Mouse (Mus musculus): Measurements from ENCODE around the gene Terb1. TPM values are rescaled to one million over a fixed set of nuclear protein-coding genes. Genes with fewer than 3 reads are reported as not detected.
A peak's percentile ranks its signal among the peaks of the same experiment; 100 is the strongest.

The Terb1 gene
- total RNA-seq, 2 experiments from 2014 or later, result 1.0 to 1.6 TPM

DNA sequence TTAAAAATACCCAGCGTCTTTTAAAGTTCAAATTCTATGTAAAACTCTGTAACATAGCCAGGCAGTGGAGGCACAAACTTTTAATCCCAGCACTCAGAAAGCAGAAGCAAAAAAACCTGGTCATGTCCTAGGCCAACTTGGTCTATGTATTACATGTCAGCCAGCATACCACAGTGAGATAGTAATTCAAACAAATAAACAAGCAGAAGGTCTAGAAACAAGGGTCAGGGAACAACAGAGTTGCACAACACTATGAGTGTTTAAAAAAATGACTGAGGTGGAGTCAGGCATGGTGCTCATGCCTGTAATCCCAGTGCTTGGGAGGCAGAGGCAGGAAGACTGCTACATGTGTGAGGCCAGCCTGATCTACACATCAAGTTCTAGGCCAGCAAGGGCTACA, 30.6 kb downstream of the Terb1 start:
- no peak for DNase-seq (ENCODE audit: low spot score in 2 of 2)
- intact Hi-C loops (cut with DNase I), result no loop called here

- intact Hi-C loops (cut with DNase I), result no loop called here
- no peak for DNase-seq (ENCODE audit: low spot score in 2 of 2)
These were observed 37.2 kb downstream of the Terb1 start for GRCm38 (mm10) chr8:104472465-104472864.

DNA sequence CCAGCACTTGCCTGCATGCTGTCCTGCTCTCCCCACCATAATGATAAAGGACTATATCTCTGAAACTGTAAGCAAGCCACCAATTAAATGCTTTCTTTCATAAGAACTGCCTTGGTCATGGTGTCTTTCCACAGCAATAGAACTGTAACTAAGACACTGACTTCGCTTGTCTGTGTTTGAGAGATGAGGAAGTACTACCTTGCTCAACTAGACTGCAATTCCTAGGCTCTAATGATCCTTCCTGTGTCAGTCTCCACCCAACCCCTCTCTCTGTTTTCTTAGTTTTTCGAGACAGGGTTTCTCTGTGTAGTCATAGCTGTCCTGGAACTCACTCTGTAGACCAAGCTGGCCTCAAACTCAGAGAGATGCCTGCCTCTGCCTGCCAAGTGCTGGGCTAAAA, 42.2 kb downstream of the Terb1 start:
- DNase-seq (ENCODE audit: low spot score in 2 of 2), result no peak
- intact Hi-C loops (cut with DNase I), result no loop called here

DNA sequence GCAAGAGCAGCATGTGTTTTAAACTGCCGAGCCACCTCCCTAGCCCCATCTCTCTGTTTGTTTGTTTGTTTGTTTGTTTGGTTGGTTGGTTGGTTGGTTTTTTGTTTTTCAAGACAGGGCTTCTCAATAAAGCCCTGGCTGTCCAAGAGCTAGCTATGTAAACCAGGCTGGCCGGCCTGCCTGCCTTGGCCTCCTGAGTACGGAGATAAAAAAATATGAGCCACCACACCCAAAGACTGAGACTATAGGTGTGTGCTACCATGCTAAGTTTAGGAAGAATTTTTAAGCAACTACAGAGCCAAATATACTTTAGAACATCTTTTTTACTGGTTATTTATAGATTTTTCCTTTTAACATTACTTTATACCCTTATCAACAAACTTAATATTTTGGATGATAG, 57.5 kb downstream of the Terb1 start:
- no peak for DNase-seq (ENCODE audit: low spot score in 2 of 2)
- intact Hi-C loops (cut with DNase I), result no loop called here

DNA sequence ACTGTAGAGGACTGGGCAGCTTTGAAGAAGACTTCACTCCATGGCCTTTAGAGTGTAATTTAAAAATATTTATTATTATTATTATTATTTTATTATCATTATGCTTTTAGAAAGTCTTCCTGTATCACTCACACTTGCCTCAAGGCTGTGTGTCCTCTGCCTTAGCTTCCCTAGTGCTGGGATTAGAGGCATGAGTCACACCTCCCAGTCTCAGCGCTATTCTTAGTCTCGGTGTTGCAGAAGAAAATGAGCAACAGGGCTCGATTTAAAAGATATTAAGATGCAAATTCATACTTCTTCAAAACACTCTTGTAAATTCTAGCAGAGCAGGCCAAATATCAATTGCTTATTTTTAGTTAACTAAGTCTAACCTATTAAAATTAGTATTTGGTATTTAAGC, 60.9 kb downstream of the Terb1 start:
- DNase-seq (ENCODE audit: low spot score in 2 of 2), result no peak

DNA sequence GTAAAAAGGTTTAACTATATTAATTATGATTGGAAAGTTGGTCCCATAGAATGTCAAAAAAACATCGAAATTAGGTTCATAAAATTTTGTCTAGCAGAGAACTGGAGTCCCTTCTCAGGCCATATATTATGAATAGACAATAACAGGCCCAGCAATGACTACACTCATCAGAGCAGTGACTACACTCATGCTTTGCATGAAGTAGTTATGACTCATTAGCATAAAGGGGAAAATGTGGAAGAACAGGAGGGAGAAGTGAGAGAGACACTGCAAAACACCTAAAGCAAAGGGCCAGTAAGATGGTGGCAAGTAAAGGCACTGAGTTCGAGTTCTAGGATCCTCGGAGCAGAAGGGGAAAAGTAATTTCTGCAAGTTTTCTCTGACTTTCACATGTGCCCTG, 63.7 kb downstream of the Terb1 start:
- intact Hi-C loops (cut with DNase I), result no loop called here

More for the DNA sequence above, 60.9 kb downstream of the Terb1 start:
- intact Hi-C loops (cut with DNase I), result no loop called here

DNA sequence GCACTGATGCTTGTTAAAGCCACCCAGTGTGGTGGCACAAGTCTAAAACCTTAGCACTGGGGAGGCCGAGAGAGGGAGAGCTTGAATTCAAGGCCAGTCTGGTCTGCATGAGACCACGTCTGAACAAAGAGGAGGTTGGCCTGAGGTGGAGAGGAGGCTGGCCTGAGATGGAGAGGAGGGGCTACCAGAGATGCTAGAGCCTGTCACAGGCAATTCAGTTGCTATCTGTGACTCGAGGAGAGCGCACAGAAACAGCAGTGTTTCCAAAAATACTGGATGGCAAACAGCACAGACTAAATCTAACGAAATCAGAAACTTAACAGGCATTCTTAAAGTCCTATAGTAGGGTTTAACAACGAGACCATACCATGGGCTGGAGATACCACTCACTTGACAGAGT, 64.5 kb downstream of the Terb1 start:
- no peak for DNase-seq (ENCODE audit: low spot score in 2 of 2)

More for the DNA sequence above, 63.7 kb downstream of the Terb1 start:
- no peak for DNase-seq (ENCODE audit: low spot score in 2 of 2)

DNA sequence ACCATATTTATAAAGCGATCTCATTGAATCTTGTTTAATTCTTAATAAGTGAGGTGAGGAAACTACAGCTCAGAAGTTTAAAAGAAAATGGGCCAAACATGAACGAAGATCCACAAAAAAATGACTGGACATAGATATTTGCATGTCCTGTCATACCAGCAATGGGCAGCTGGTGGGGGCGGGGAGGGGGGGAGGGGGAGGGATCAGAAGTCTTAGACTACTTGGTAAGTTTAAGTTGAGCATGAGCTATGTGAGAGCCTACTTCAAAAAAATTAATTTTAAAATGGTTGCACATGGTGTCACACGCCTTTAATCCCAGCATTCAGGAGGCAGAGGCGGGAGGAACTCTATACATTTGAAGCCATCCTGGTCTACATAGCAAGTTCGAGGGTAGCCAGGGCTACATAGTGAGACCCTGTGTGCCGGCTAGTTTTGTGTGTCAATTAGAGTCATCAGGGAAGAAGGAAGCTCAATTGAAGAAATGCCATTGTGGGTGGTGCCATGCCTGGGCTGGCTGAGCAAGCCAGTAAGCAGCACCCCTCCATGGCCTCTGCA, 66.5 kb downstream of the Terb1 start:
- no peak for DNase-seq (ENCODE audit: low spot score in 2 of 2)
- intact Hi-C loops (cut with DNase I), result loop anchor here (2.0 to 5.0 kb wide), 3 partner anchors 64 to 191 kb away; partner anchors contain the start of genes Cklf and Terb1

More for the DNA sequence above, 64.5 kb downstream of the Terb1 start:
- intact Hi-C loops (cut with DNase I), result no loop called here

DNA sequence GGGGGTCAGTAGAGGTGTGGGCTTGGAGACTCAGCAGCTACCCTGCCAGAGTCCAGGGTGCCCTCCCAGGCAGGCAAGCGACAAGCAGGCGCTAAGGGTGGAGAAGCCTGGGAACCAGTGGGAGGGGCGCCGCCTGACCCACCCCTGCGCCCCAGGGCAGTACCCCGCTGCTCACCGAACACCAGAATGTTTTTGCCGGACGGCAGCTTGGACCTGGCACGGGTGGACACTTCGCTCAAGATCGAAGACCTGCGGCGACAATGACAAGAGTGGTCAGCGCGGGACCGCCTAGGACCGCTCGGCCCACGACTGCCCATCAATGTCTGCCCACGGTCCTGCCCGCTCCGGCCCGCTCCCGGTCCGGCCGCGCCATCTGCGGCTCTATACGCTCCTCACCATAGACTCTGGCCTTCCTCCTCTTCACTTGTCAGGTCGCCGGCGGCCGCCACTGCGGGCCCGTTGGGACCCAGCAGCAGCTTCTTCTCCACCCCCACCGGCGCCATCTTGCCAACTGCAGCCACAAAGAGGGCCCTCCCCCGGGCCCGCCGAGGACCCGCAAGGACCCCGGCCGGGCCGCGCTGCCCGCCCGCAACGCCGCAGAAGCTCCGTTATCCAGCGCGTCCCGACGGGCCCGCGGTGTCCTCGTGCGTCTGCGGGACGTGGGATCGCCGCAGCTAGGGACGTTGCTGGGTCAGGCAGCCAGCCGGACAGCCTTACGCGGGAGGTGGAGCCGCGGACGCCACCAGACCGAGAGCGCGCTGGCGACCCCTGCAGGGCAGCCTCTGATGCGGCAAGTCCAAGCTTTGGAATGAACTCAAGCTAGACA, 67.2 kb downstream of the Terb1 start, which contains the start of gene Dync1li2:
Dync1li2 (minus strand) TSS at position 749 of the 826 bp plus-strand sequence.
- DNase-seq (ENCODE audit: low spot score in 2 of 2), result peak; percentile 93
- intact Hi-C loops (cut with DNase I), result loop anchor here (2.0 to 5.0 kb wide), 3 partner anchors 65 to 190 kb away; partner anchors contain the start of genes Cklf and Terb1

- intact Hi-C loops (cut with DNase I), result loop anchor here (2.0 to 5.0 kb wide), 3 partner anchors 66 to 189 kb away; partner anchors contain the start of genes Cklf and Terb1
- DNase-seq (ENCODE audit: low spot score in 2 of 2), result peak; percentile 46 to 48
These were observed 68.1 kb downstream of the Terb1 start for GRCm38 (mm10) chr8:104441613-104442012.

- intact Hi-C loops (cut with DNase I), result no loop called here
These were observed 70.2 kb downstream of the Terb1 start for GRCm38 (mm10) chr8:104439461-104439860.

GRCm38 (mm10) chr8:104437494-104438135, 72.1 kb downstream of the Terb1 start:
- intact Hi-C loops (cut with DNase I), result no loop called here
- DNase-seq (ENCODE audit: low spot score in 2 of 2), result no peak

More at GRCm38 (mm10) chr8:104439461-104439860, 70.2 kb downstream of the Terb1 start:
- DNase-seq (ENCODE audit: low spot score in 2 of 2), result no peak

GRCm38 (mm10) chr8:104436591-104436990, 73.1 kb downstream of the Terb1 start:
- DNase-seq (ENCODE audit: low spot score in 2 of 2), result no peak
- intact Hi-C loops (cut with DNase I), result no loop called here

- peak; percentile 95 to 97 for DNase-seq (ENCODE audit: low spot score in 2 of 2)
- intact Hi-C loops (cut with DNase I), result no loop called here
These were observed 73.7 kb downstream of the Terb1 start for GRCm38 (mm10) chr8:104436038-104436437.

GRCm38 (mm10) chr8:104434826-104435354, 74.8 kb downstream of the Terb1 start:
- intact Hi-C loops (cut with DNase I), result no loop called here

DNA sequence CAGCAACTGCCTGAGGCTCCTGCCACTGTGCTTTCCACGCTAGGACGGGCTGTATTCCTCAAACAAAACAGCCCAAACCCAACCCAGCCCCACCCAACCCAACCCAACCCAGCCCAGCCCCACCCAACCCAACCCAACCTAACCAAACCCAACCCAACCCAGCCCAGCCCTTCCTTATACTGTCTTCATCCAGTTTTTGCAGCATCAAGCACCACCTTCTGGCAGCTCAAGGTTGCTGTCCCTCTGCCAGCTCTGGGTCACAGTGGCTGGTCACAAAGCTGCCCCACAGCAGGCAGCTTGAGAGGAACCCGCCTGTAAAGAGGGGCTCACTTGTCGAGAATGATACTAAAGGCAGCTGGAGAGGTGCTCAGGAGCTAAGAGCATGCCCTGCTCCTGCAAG, 75.4 kb downstream of the Terb1 start:
- intact Hi-C loops (cut with DNase I), result no loop called here
- no peak for DNase-seq (ENCODE audit: low spot score in 2 of 2)

More at GRCm38 (mm10) chr8:104434826-104435354, 74.8 kb downstream of the Terb1 start:
- DNase-seq (ENCODE audit: low spot score in 2 of 2), result peak in 1 of 2 experiments; percentile 21

DNA sequence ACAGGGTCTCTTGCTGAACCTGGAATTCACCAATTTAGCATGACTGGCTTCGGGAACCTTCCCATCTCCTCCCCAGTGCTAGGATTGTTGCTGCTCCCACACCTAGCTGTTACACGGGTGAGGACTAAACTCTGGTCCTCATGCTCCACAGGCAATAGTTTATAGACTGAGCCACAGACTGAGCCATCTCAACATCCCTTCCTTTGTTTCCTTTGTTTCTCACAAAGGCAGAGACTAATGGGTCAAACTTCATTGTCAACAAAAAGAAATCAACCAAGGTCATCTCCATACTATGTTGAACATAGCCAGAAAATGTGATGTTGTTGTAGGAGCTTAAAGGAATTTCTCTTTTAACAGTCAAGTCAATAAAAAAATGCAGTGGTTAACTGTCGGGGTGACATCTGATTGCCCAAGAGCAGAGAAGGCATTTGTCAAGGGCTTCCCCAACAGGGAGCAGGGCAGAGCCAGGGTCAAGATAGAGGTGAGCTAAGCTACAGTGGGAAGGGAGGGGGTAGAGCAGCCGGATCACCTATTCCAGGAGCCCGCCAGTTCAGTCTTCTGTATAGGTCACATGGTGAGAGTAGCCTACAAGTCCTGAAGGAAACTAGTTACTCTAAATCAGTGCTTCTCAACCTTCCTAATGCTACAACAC, 76.4 kb downstream of the Terb1 start:
- intact Hi-C loops (cut with DNase I), result no loop called here
- no peak for DNase-seq (ENCODE audit: low spot score in 2 of 2)

- DNase-seq (ENCODE audit: low spot score in 2 of 2), result no peak
- intact Hi-C loops (cut with DNase I), result no loop called here
These were observed 77.1 kb downstream of the Terb1 start for GRCm38 (mm10) chr8:104432656-104433055.

- intact Hi-C loops (cut with DNase I), result no loop called here
- no peak for DNase-seq (ENCODE audit: low spot score in 2 of 2)
These were observed 79.5 kb downstream of the Terb1 start for GRCm38 (mm10) chr8:104430230-104430629.

All from left cerebral cortex, postnatal 14 days (tissue).